Mouse (Mus musculus) kidney, adult 2 months (tissue): ENCODE measurements around the gene Plekhb2. TPM values are rescaled to one million over a fixed set of nuclear protein-coding genes. Genes with fewer than 3 reads are reported as not detected.

Experiments used
- DNase-seq: peaks from one replicate; pipeline ENCODE4 v3.0.0; 2021
- H3K27ac ChIP-seq: fragments of 200-500 bp; 2 replicates; pipeline ENCODE4 v1.5.1; 2012; ENCODE audit warnings: low read depth, low read length, control low read depth, inconsistent platforms; ENCODE audit not compliant: insufficient read depth
- H3K27me3 ChIP-seq: fragments of 200-500 bp; replicated peaks from 2 replicates; pipeline ENCODE4 v1.6.1; 2012; ENCODE audit warnings: mild to moderate bottlenecking, moderate library complexity, low read length, inconsistent platforms; ENCODE audit not compliant: control insufficient read depth, insufficient read depth
- H3K36me3 ChIP-seq: fragments of 200-500 bp; 2 replicates; pipeline ENCODE4 v1.6.1; 2012; ENCODE audit warnings: mild to moderate bottlenecking, moderate library complexity, low read length, inconsistent platforms; ENCODE audit not compliant: control insufficient read depth, insufficient read depth
- H3K4me1 ChIP-seq: fragments of 200-500 bp; 2 replicates; pipeline ENCODE4 v1.6.1; 2011; ENCODE audit warnings: low read length; ENCODE audit not compliant: control insufficient read depth, insufficient read depth
- H3K4me3 ChIP-seq: fragments of 200-500 bp; 2 replicates; pipeline ENCODE4 v1.5.1; 2011; ENCODE audit warnings: mild to moderate bottlenecking, low read depth, low read length, control low read depth; ENCODE audit not compliant: insufficient read depth
- CTCF ChIP-seq: fragments of 200-500 bp; conservative IDR thresholded peaks from 2 replicates; pipeline ENCODE4 v1.5.1; 2011; ENCODE audit warnings: low read depth, mild to moderate bottlenecking, control low read depth, low read length, moderate library complexity, mixed read lengths; ENCODE audit not compliant: insufficient read depth, insufficient read length
- POLR2A ChIP-seq: fragments of 200-500 bp; IDR thresholded peaks from one replicate; pipeline ENCODE4 v1.6.1; 2011; ENCODE audit warnings: low read depth, low read length, control low read depth
- WGBS: fragments of 180-500 bp; shearing (Covaris S2); methylation state at CpG from one replicate; pipeline ENCODE4 v1.1.7; 2018; 5-methylcytosine and 5-hydroxymethylcytosine counted together
- polyA plus RNA-seq: library from polyadenylated mRNA; depleted of rRNA; stranded (reverse); fragments of >200 nt; gene quantifications from 2 replicates; pipeline ENCODE4 v1.2.3, GENCODE M21; 2012

Plekhb2 gene
- polyA plus RNA-seq, 1 experiment, result 227 TPM

- no peak overlapping the region for H3K4me3 ChIP-seq
- DNase-seq, result peak; percentile 84
- TF ChIP-seq CTCF (no peak), POLR2A (no peak)
- WGBS, result 44% methylated on average over 12 of the region's 12 CpGs
- no peaks in the 10 kb centered on the region for H3K36me3 ChIP-seq
- H3K27ac ChIP-seq, result peak overlapping the region; percentile 68
- no peaks in the 10 kb centered on the region for H3K27me3 ChIP-seq
- peaks cover 41% of the 10 kb centered on the region for H3K4me1 ChIP-seq
Measured at GRCm38 (mm10) chr1:34855056-34855739, 5.4 kb downstream of the Plekhb2 start.

- no peak for TF ChIP-seq CTCF
- TF ChIP-seq POLR2A, result no peak
- 49% methylated on average over 5 of the region's 5 CpGs for WGBS
- Histone ChIP-seq H3K4me3 (no peak overlapping the region), H3K27ac (peak overlapping the region; percentile 85; the same call in 1 of the 2 replicates), H3K36me3 (no peaks in the 10 kb centered on the region; the same call in 1 of the 2 replicates), H3K4me1 (peaks cover 37% of the 10 kb centered on the region), H3K27me3 (no peaks in the 10 kb centered on the region)
- peak; percentile 87 for DNase-seq
Measured at GRCm38 (mm10) chr1:34858671-34859070, 8.9 kb downstream of the Plekhb2 start.

- 87% methylated on average over 3 of the region's 3 CpGs for WGBS
- Histone ChIP-seq H3K4me1 (peaks cover 31% of the 10 kb centered on the region), H3K27me3 (no peaks in the 10 kb centered on the region), H3K27ac (no peak overlapping the region), H3K36me3 (no peaks in the 10 kb centered on the region; the same call in 1 of the 2 replicates), H3K4me3 (no peak overlapping the region)
- TF ChIP-seq CTCF (no peak), POLR2A (no peak)
- no peak for DNase-seq
Measured at GRCm38 (mm10) chr1:34859761-34860160, 10.0 kb downstream of the Plekhb2 start.

GRCm38 (mm10) chr1:34860205-34860604 lies 10.4 kb downstream of the Plekhb2 start:
- no peak for DNase-seq
- WGBS, result 76% methylated on average over 7 of the region's 7 CpGs
- TF ChIP-seq CTCF (no peak), POLR2A (no peak)

GRCm38 (mm10) chr1:34862877-34863276 lies 13.1 kb downstream of the Plekhb2 start:
- peak; percentile 81 for DNase-seq
- H3K4me3 ChIP-seq, result no peak overlapping the region
- no peaks in the 10 kb centered on the region for H3K27me3 ChIP-seq
- 0 out of 2 replicates have a peak overlapping the region, but pooled peaks have one; percentile 1 for H3K27ac ChIP-seq
- 70% methylated on average over 13 of the region's 13 CpGs for WGBS
- H3K36me3 ChIP-seq, result no peaks in the 10 kb centered on the region; the same call in 1 of the 2 replicates
- H3K4me1 ChIP-seq, result peaks cover 23% of the 10 kb centered on the region
- TF ChIP-seq POLR2A, result no peak
- TF ChIP-seq CTCF, result no peak

More at GRCm38 (mm10) chr1:34860205-34860604, 10.4 kb downstream of the Plekhb2 start:
- H3K4me1 ChIP-seq, result peaks cover 31% of the 10 kb centered on the region
- no peaks in the 10 kb centered on the region for H3K27me3 ChIP-seq
- no peaks in the 10 kb centered on the region; the same call in 1 of the 2 replicates for H3K36me3 ChIP-seq
- no peak overlapping the region for H3K4me3 ChIP-seq
- H3K27ac ChIP-seq, result no peak overlapping the region

GRCm38 (mm10) chr1:34863323-34863722 lies 13.5 kb downstream of the Plekhb2 start:
- 78% methylated on average over 7 of the region's 7 CpGs for WGBS
- no peak for TF ChIP-seq POLR2A
- TF ChIP-seq CTCF, result no peak

GRCm38 (mm10) chr1:34864243-34864642 lies 14.5 kb downstream of the Plekhb2 start:
- WGBS, result 77% methylated on average over 7 of the region's 7 CpGs

More at GRCm38 (mm10) chr1:34863323-34863722, 13.5 kb downstream of the Plekhb2 start:
- H3K4me1 ChIP-seq, result peaks cover 22% of the 10 kb centered on the region
- no peaks in the 10 kb centered on the region; the same call in 1 of the 2 replicates for H3K36me3 ChIP-seq
- H3K27me3 ChIP-seq, result no peaks in the 10 kb centered on the region
- no peak for DNase-seq
- H3K4me3 ChIP-seq, result no peak overlapping the region
- 0 out of 2 replicates have a peak overlapping the region, but pooled peaks have one; percentile 1 for H3K27ac ChIP-seq

GRCm38 (mm10) chr1:34865866-34866265 lies 16.1 kb downstream of the Plekhb2 start:
- no peak overlapping the region for H3K27ac ChIP-seq
- WGBS, result 94% methylated on average over 9 of the region's 9 CpGs
- peaks cover 2% of the 10 kb centered on the region for H3K36me3 ChIP-seq
- H3K4me1 ChIP-seq, result peaks cover 9% of the 10 kb centered on the region; the same call in 1 of the 2 replicates
- H3K27me3 ChIP-seq, result no peaks in the 10 kb centered on the region
- TF ChIP-seq CTCF (no peak), POLR2A (no peak)
- no peak for DNase-seq
- no peak overlapping the region for H3K4me3 ChIP-seq

More at GRCm38 (mm10) chr1:34864243-34864642, 14.5 kb downstream of the Plekhb2 start:
- Histone ChIP-seq H3K27ac (no peak overlapping the region), H3K27me3 (no peaks in the 10 kb centered on the region), H3K4me1 (peaks cover 13% of the 10 kb centered on the region), H3K4me3 (no peak overlapping the region), H3K36me3 (peaks cover 1% of the 10 kb centered on the region)
- DNase-seq, result no peak
- no peak for TF ChIP-seq CTCF
- no peak for TF ChIP-seq POLR2A
